Mouse (Mus musculus): ENCODE results near the gene Dse. TPM values are rescaled to one million over a fixed set of nuclear protein-coding genes. Genes with fewer than 3 reads are reported as not detected.
A peak's percentile ranks its signal among the peaks of the same experiment; 100 is the strongest.
"Not testable (repeated sequence)": the region's sequence is repeated elsewhere in the genome, so short reads cannot be mapped to it uniquely, and the experiment has no call there.

The Dse gene
- 4.7 and 5.1 TPM in 2 replicates for total RNA-seq (2017)

GRCm38 (mm10) chr10:34207503-34207850 lies at the start of gene Dse:
Gene Dse, minus strand, starts transcription at chr10:34207715.
- no peak for ATAC-seq (ENCODE audit: extremely low read depth, insufficient number of reproducible peaks, low FRiP score, poor library complexity, severe bottlenecking)

DNA sequence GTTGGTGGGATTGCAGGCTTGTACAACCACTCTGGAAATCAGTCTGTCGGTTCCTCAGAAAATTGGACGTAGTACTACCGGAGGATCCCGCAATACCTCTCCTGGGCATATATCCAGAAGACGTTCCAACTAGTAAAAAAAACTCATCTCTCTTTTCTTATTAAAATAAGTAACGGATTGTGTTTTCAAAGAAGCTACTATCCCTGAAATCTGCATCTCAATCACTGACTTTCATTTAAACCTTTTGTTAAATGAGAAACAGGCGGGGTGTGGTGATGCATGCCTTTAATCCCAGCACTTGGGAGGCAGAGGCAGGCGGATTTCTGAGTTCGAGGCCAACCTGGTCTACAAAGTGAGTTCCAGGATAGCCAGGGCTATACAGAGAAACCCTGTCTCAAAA lies 45.3 kb upstream of the Dse start:
- ATAC-seq (ENCODE audit: extremely low read depth, insufficient number of reproducible peaks, low FRiP score, poor library complexity, severe bottlenecking), result not testable (repeated sequence)

DNA sequence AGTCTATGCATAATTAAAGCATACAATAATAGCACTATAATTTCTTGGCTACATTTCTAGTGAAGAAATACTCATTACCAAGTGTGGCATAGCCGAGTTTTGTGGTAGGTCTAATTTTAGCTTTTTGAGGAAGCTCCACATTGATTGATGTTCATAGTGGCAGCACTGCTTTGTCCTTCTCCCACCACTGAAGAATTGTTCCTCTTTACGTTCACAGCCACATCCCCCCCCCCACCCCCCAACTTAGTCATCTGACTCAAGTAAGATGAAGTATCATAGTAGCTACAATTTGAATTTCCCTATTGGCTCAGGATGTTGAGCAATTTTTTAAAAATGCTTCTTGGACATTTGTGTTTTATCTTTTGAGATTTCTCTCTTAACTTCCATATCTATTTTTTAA lies 42.1 kb upstream of the Dse start:
- no peak for ATAC-seq (ENCODE audit: extremely low read depth, insufficient number of reproducible peaks, low FRiP score, poor library complexity, severe bottlenecking)

GRCm38 (mm10) chr10:34247757-34248156 lies 40.2 kb upstream of the Dse start:
- ATAC-seq (ENCODE audit: extremely low read depth, insufficient number of reproducible peaks, low FRiP score, poor library complexity, severe bottlenecking), result no peak

DNA sequence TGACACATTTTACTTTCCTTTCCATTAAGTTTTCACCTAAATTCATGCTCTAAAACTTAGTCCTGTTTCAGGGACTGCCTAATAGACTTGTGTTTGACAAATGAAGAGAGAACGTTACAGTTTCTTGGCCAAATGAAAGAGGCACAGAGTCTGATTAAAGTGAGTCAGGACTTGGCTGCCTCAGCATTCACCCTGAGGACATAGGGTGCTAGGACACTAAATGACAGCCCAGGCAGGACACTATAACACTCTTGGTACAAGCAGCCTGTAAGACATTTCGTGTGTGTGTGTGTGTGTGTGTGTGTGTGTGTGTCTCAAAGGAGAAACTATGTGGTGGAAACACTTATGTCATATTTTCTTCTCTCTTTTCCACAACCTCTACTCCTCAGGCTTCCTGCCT lies 38.6 kb upstream of the Dse start:
- ATAC-seq (ENCODE audit: extremely low read depth, insufficient number of reproducible peaks, low FRiP score, poor library complexity, severe bottlenecking), result no peak

DNA sequence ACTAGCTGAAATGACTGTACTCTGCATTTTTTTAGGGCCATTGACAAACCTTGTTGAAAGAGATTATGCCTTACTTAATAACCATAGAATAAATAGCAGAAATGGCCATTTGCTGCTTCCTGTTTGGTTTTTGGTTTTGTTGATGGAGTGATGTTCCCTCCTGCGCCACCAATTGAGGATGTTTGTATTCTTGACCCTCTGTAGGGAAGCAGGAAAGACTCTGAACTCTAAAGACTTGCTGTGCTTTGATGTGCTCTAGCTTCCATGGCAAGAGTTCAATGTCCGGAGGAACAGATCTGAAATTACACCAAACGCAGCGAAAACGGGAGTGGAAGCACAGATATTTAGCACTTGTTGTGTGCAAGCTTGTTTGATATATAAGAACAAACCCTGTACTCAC lies 37.2 kb upstream of the Dse start:
- ATAC-seq (ENCODE audit: extremely low read depth, insufficient number of reproducible peaks, low FRiP score, poor library complexity, severe bottlenecking), result no peak

GRCm38 (mm10) chr10:34238536-34238935 lies 31.0 kb upstream of the Dse start:
- ATAC-seq (ENCODE audit: extremely low read depth, insufficient number of reproducible peaks, low FRiP score, poor library complexity, severe bottlenecking), result no peak

DNA sequence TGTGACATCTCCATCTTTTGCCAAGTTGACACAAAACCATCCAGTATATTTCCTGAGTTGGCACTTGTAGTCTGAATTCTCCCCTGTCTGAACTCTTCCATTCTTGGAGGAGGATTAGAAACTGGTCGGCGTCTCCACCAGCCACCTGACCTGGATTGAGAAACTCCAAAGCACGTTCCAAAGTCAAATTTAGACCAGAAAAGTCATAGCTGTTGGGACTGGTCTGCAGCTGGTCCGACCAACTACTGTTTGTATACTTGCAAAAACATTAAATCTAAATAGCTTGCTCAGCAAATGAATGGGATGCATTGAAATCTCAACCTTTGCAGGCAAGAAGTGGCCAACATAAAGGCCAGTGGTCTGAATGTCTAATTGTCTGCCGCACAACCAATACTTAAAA lies 29.1 kb upstream of the Dse start:
- ATAC-seq (ENCODE audit: extremely low read depth, insufficient number of reproducible peaks, low FRiP score, poor library complexity, severe bottlenecking), result no peak

GRCm38 (mm10) chr10:34235384-34235783 lies 27.9 kb upstream of the Dse start:
- ATAC-seq (ENCODE audit: extremely low read depth, insufficient number of reproducible peaks, low FRiP score, poor library complexity, severe bottlenecking), result peak; percentile 23; the same call in 1 of the 2 replicates

DNA sequence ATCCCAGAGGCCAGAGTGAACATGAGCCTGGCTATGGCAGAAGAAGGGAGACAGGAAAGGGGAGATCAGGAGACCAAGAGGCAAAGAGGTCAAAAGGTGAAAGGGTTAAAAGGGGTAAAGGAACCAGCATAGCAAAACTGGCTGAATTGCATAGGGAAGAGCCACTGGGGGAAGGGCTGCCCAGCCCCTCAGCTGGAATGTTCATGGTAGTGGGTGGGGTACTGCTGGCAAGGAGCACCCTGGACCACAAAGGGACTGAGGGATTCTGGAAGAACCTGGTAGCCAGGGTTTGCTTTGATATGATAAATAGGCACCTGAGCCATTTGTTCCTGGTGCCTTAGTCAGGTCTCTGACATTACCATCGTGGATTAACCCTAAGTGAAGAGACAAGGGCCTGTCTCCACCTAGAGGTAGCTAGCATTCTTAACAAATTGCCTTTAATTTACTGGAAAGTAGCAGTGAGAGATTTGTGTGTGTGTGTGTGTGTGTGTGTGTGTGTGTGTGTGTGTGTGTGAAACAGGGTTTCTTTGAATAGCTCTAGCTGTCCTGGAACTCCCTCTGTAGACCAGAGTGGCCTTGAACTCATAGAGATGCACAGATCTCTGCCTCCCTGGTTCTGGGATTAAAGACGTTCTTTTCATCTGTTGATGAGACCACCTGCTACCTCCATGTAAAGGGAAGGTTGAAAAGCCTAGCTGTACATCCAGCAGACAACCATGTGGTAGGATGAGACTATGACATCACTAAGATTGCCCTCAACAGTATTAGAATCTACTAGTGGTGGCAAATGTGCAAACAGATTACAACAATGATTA lies 26.6 kb upstream of the Dse start:
- ATAC-seq (ENCODE audit: extremely low read depth, insufficient number of reproducible peaks, low FRiP score, poor library complexity, severe bottlenecking), result peak; percentile 63; the same call in 1 of the 2 replicates

- no peak for ATAC-seq (ENCODE audit: extremely low read depth, insufficient number of reproducible peaks, low FRiP score, poor library complexity, severe bottlenecking)
Measured at GRCm38 (mm10) chr10:34233418-34233817, 25.9 kb upstream of the Dse start.

DNA sequence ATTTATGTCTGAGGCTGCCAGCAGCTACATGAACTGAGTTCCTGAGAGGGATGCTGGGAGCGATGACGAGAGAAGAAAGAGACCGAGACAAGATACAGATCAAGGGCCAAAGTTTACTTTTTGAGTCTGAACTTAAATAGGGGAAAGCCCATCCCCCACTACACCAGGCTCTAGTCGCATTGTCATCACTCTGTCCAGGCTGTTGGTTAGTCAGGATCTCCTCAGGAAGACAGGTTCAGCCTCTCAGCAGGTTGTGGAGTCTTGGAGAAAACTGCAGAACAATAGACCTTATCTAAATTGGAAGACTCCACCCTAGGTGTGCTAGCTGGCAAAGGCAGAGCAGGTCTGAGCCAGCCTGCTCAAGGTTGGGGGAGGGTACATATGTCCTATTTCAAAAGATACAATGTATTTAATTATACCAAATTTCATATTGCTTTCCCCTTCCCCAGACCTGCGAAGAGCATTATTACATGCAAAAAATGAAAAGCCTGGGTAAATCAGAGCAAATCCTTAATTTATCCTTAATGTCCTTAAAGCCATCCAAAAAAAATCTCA lies 22.7 kb upstream of the Dse start:
- no peak for ATAC-seq (ENCODE audit: extremely low read depth, insufficient number of reproducible peaks, low FRiP score, poor library complexity, severe bottlenecking)

DNA sequence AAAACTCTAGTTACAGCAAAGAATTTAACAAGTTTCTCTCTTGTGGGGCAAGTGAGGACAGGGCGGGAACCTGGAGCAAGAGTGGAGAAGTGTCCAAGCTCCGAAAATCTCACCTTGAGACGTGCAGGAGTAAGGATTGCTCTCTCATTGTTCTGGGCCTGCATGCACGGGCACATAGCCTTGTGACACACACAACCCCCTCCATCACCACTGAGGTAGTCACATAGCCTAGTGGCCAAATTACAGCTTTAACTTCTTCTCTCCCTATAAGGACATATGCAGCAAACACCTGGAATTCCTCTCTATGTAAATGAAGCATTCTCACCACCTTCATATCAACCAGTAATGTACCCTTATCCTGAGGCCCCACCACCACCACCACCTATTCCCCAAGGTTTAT lies 22.0 kb upstream of the Dse start:
- no peak for ATAC-seq (ENCODE audit: extremely low read depth, insufficient number of reproducible peaks, low FRiP score, poor library complexity, severe bottlenecking)

DNA sequence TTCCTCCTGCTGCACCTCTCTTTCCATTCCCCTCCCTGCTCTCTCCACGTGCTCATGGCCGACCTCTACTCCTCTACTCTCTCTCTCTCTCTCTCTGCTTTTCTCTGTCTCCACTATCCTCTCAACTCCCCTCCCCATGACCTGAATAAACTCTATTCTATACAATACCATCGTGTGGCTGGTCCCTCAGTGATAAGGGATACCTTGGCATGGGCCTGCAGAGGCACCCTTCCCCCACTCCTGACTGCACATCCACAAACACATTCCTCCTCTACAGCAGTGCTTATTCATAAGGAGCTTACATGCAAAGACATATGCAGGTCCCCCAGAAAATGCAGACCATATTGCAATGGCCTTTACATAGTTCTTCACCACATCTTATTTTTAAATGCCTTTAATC lies 16.1 kb upstream of the Dse start:
- no peak for ATAC-seq (ENCODE audit: extremely low read depth, insufficient number of reproducible peaks, low FRiP score, poor library complexity, severe bottlenecking)

- no peak for ATAC-seq (ENCODE audit: extremely low read depth, insufficient number of reproducible peaks, low FRiP score, poor library complexity, severe bottlenecking)
Measured at GRCm38 (mm10) chr10:34221909-34222620, 14.6 kb upstream of the Dse start.

DNA sequence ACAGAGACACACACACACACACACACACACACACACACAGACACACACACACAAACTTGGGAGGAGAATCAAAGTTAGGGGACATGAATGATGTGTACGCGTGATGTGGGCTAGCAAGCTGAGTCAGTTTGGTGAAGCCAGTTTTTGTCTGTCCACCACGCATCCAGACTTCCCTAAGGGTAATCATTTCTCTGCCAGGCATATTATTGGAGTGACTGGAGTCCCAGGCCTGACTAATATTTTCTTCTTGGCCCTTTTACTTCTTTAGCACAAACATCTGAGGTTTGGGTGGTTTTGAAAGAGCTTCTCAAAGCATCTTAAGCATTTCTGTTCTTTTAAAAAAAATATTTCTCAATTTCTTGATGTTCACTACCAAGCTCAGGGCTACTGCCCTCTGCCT lies 10.7 kb upstream of the Dse start:
- no peak for ATAC-seq (ENCODE audit: extremely low read depth, insufficient number of reproducible peaks, low FRiP score, poor library complexity, severe bottlenecking)

GRCm38 (mm10) chr10:34215667-34216066 lies 8.2 kb upstream of the Dse start:
- ATAC-seq (ENCODE audit: extremely low read depth, insufficient number of reproducible peaks, low FRiP score, poor library complexity, severe bottlenecking), result no peak

DNA sequence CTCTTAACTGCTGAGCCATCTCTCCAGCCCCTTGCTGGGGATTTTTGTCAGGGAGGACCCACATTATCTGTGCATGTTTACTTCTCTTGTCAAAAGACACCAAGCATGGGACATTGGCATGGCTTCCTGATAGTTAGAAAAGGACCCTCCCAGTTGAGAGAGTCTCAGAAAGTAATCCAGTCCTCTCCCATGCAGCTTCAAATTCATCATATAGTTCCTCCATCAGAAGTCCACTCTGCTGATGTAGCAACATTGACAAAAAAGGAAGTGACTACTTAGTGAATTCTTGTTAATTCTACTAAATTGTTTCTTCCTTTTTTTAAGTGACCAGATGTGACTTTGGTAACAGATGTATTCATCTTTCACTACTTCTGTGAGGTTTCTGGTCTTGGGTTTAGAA lies 2.4 kb upstream of the Dse start:
- peak; percentile 43; the same call in 1 of the 2 replicates for ATAC-seq (ENCODE audit: extremely low read depth, insufficient number of reproducible peaks, low FRiP score, poor library complexity, severe bottlenecking)

GRCm38 (mm10) chr10:34208031-34208430 lies 516 bp upstream of the Dse start:
- no peak for ATAC-seq (ENCODE audit: extremely low read depth, insufficient number of reproducible peaks, low FRiP score, poor library complexity, severe bottlenecking)
